Mouse (Mus musculus) kidney, postnatal 14 days (tissue): Measurements from ENCODE around the gene AC170998.1.
"Not testable (repeated sequence)": the region's sequence is repeated elsewhere in the genome, so short reads cannot be mapped to it uniquely, and the experiment has no call there.

Experiments used
- DNase-seq: peaks from one replicate; pipeline ENCODE4 v3.0.0; 2022; ENCODE audit warnings: mixed read lengths

Gene AC170998.1

DNA sequence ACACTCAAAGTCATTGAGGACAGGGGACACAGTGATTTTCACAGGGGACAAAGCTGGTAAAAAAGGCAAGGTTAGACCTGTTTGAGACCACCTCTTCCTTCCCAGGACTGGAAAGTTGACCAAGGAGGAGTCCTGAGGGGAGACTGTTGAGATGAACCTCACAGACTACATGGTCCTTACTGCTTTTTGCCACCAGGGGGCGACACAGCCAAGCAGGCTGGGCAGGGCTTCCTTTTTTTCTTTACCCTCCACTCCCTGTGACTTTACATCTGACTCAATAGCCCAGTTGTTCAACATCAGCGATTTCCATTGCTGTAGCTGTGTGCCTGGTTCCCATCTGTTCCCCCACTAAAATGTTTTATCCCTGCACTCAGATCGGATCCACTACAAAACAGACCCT lies 36.0 kb downstream of the AC170998.1 start:
- peak; percentile 81 for DNase-seq

DNA sequence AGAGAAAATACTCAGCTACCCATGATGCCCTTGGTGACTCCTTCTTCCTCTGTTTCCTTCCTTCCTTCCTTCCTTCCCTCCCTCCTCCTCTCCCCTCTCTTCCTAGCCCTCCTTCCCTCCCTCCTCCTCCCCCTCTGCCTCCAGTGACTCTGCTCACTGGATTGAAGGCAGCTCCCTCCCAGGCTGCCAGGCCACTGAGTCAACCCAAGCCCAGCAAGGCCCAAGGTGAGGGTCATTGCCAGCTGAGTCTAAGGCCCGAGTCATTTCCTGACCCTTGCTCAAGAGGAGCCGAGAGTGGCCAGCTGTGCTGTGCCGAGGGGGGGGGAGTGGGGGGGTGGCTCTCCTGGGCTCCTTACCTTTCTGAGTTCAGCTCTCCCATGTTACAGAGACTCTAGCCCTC lies 40.3 kb downstream of the AC170998.1 start:
- no peak for DNase-seq

DNA sequence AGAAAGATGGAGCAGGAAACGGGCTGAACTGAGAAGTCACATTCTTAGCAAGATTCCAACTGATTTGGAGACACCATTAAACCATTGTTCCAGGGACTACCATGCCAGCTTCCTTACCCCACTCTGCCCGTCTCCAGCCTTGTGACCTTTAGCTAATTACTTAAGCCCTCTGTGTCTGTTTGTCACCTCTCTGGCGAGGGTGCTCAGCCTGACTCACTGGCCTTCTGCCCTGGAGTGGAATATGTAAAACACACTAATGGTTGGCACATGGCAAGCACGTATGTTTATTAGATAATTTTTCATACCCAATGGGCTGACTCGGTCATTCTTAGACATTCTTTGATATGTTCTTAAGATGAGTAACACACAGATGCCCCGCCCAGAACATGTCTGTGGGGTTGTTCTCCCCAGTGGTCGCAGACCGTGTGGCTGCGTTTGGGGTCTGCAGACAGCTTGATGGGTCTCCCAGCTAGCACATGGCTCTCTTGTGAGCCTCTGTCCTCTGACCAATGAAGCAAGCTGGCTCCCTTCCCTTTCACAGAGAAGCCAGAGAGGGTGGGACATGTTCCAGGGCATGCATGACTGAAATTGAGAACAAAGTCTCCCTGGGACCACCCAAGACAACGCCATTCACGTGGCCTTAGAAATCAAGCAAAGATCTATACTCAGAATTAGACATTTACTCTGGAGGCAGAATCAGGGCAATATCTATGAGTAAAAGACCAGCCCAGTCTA lies 41.1 kb downstream of the AC170998.1 start:
- DNase-seq: no peak

DNA sequence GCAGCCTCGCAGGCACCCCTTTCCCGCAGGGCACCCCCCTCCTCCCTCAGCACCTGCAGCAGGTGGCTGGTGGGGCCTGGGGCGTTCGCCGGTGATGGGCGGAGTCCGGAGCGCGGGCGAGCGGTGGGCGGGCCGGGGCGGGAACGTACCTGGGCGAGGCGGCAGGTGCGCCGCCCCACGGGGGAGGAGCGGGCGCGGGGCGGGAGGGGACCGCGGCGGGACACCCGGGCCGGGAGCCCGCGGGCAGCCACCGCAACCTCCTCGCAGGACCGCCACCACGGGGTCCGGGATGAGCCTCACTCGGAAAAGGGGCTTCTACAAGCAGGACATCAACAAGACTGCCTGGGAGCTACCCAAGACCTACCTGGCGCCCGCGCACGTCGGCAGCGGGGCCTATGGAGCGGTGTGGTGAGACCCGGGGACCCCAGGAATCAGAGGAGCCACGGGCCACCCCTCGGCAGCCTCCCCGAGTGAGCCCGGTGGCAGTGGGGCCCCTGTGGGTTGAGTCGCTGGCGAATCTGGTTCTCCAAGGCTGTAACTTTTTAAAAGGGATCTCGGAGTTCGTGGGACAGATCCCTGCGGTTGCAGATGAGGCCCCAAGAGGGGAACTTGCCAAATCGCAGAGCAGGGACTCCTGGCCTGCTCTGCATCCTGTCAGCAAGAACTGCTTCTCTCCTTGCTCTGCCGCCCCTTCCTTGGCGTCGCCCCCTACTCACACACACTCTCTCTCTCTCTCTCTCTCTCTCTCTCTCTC lies 43.4 kb downstream of the AC170998.1 start, which contains the start of gene Mapk13:
Gene Mapk13 (plus strand): TSS at position 177 of the 754 bp plus-strand sequence.
- DNase-seq: peak; percentile 59

DNA sequence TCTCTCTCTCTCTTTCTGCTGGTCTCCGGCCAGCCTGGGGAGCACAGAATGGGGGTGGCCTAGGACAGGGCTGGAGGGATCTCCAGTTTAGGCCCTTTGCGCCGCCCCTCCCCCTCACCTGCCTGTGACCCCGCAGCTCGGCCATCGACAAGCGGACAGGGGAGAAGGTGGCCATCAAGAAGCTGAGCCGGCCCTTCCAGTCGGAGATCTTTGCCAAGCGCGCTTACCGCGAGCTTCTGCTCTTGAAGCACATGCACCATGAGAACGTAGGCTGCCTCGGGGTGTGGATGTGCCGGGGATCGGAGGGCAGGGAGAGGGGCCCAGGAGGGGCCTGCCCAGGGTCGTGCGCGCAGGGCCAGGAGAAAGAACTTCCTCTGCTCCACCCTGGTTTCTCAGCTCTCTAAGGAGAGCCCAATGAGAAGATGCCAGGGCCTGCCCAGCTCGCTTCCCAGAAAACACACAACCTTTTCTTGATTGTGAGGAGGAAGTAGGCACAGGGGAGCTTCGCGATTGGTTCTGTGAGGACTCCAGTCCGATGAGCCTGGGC lies 44.1 kb downstream of the AC170998.1 start:
- peak; percentile 28 for DNase-seq

DNA sequence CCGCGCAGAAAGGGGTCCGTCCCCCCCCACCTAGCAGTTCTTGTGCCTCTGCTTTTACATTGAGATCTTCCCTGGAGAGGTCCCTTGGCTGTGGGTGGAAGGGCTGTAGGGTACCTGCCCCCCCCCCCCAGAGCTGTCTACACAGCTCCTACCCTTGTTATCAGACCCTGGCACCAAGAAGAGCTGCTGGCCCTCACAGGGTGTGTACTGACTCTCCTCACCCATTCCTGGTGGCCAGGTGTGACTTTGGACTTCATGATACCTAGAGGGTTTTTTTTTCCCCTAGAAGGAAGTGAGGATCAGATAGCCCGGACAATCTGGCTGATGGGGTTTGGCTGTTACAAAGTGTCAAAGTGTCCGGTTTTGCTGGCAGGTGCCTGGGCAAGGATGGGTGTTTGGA lies 45.4 kb downstream of the AC170998.1 start:
- DNase-seq: no peak

DNA sequence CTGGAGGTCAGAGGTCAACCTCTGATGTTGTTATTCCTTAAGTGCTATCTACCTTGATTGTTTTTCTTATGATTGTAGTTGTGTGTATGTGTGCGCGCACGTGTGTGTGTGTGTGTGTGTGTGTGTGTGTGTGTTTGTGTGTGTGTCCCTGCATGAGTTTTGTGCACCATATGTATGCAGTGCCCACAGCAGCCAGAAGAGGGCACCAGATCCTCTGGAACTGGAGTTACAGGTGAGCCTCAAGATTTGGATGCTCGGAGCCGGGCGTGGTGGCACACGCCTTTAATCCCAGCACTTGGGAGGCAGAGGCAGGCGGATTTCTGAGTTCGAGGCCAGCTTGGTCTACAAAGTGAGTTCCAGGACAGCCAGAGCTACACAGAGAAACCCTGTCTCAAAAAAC lies 48.4 kb downstream of the AC170998.1 start:
- not testable (repeated sequence) for DNase-seq

DNA sequence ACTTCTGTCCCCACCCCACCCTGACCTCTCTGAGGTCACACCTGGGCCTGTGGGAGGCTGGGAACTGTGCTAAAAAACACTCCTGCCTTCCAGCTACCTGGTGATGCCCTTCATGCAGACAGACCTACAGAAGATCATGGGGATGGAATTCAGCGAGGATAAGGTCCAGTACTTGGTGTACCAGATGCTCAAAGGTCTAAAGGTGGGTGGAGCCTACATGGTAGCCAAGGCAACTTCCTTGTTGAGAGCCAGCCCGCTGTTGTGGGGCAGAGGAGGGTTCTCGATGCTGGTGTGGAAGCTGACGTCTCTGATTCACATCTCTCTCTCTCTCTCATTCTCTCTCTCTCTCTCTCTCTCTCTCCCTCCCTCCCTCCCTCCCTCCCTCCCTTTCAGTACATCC lies 49.3 kb downstream of the AC170998.1 start:
- DNase-seq: no peak
